Mouse (Mus musculus) spleen, adult 2 months (tissue): ENCODE data around the gene Ercc6l. TPM values are rescaled to one million over a fixed set of nuclear protein-coding genes. Genes with fewer than 3 reads are reported as not detected.
A peak's percentile ranks its signal among the peaks of the same experiment; 100 is the strongest.

Experiments used
- DNase-seq, 2 experiments: peaks; one replicate each; pipeline versions ENCODE4 v3.0.0 to v3.0.0-alpha.2; 2012 to 2021; ENCODE audit warnings: low spot score in 2 of 2, low read depth in 1 of 2
- H3K27ac ChIP-seq: fragments of 200-500 bp; 2 replicates; pipeline ENCODE4 v1.5.1; 2012; ENCODE audit warnings: low read length, inconsistent platforms; ENCODE audit not compliant: insufficient read depth
- H3K27me3 ChIP-seq: fragments of 200-500 bp; 2 replicates; pipeline ENCODE4 v1.6.1; 2012; ENCODE audit warnings: mild to moderate bottlenecking, moderate library complexity, low read length, inconsistent platforms; ENCODE audit not compliant: control insufficient read depth, insufficient read depth
- H3K36me3 ChIP-seq: fragments of 200-500 bp; 2 replicates; pipeline ENCODE4 v1.6.1; 2012; ENCODE audit warnings: mild to moderate bottlenecking, low read length, inconsistent platforms; ENCODE audit not compliant: control insufficient read depth, insufficient read depth
- H3K4me1 ChIP-seq: fragments of 200-500 bp; 2 replicates; pipeline ENCODE4 v1.6.1; 2011; ENCODE audit warnings: inconsistent platforms; ENCODE audit not compliant: control insufficient read depth, insufficient read depth, insufficient read length
- H3K4me3 ChIP-seq: fragments of 200-500 bp; 2 replicates; pipeline ENCODE4 v1.5.1; 2011; ENCODE audit warnings: mild to moderate bottlenecking, inconsistent platforms; ENCODE audit not compliant: insufficient read depth, insufficient read length; ENCODE audit errors: extremely low read depth
- CTCF ChIP-seq: fragments of 200-500 bp; IDR thresholded peaks from 2 replicates; pipeline ENCODE4 v1.5.1; 2011; ENCODE audit warnings: mild to moderate bottlenecking, inconsistent platforms; ENCODE audit not compliant: insufficient read depth, insufficient read length, insufficient replicate concordance; ENCODE audit errors: extremely low read depth
- POLR2A ChIP-seq: fragments of 200-500 bp; IDR thresholded peaks from 2 replicates; pipeline ENCODE4 v1.6.1; 2011; ENCODE audit warnings: low read depth, low read length, inconsistent platforms
- WGBS: fragments of 180-500 bp; shearing (Covaris S2); methylation state at CpG from one replicate; pipeline ENCODE4 v1.1.7; 2018; 5-methylcytosine and 5-hydroxymethylcytosine counted together
- polyA plus RNA-seq: library from polyadenylated mRNA; depleted of rRNA; stranded (reverse); fragments of >200 nt; gene quantifications from 2 replicates; pipeline ENCODE4 v1.2.3, GENCODE M21; 2012; rRNA removed

Ercc6l gene
- 0.43 and 0.47 TPM in 2 replicates for polyA plus RNA-seq

DNA sequence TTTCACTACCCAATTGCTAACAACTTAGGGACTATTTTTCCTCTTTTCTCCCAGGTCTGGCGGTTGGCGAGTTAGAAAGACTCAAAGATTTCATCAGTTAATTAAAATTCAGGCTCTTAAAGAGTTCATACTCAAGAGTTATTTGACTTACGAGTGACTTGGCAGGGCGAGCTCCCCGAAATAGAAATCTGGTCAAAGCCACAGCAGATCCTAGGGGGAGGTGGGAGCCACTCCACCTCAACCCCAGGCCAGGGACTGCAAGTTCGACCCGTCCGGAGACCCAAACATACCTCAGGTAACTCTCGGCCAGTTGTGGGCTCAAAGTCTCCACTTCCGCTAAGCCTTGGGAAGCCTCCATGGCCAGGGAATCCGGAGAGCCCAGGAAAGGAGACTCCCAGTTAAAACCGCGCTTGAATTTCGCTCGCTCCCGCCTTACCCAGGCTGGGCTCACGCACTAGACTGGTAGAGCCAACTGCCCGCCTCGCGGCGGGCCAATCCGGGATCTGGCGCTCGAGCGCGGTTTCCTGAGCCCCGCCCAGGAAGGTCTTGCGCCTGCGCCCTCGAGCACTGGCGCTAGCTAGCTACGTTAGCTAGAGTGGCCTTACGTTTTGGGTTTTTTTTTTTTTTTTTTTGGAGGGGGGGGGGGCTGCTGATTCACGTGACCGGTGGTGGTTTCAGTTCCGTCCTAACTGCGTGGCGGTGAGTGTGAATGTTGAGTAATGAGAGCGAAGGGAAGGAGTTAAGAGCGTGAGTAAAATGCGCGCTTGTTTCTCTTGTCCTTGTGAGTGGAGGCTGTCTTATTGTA, at the start of gene Ercc6l:
Gene Ercc6l, minus strand, starts transcription at position 474 of the 805 bp plus-strand sequence.
- H3K36me3 ChIP-seq: no peaks in the 10 kb centered on the region
- peak within 1 kb of the TSS; percentile 88 for H3K27ac ChIP-seq
- peak within 1 kb of the TSS; percentile 72 for H3K4me3 ChIP-seq
- no peaks in the 10 kb centered on the region for H3K4me1 ChIP-seq
- TF ChIP-seq POLR2A (no peak; the same call in 1 of the 2 replicates), CTCF (no peak)
- DNase-seq: peak; percentile 86 to 88
- no peaks in the 10 kb centered on the region for H3K27me3 ChIP-seq
- WGBS: 32% methylated on average over 42 of the region's 42 CpGs

DNA sequence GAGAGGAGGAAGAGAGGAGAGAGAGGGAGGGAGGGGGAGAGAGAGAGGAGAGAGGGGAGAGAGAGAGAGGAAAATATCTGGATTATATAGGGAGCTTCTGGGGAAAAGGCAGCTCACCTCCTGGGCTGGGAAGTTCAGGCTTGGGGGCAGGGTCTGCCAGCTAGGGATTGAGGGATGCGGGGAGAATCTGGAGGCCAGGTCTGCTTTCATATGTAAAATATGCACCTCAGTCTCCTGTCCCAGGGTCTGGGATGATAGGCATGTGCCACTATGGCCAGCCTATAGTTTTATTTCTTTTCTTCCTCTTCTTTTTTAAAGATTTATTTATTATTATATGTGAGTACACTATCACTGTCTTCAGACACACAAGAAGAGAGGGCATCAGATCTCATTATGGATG, 33.9 kb upstream of the Ercc6l start:
- WGBS: 67% methylated on average over 1 of the region's 1 CpGs
- Histone ChIP-seq H3K4me3 (no peak overlapping the region), H3K4me1 (no peaks in the 10 kb centered on the region), H3K27ac (no peak overlapping the region), H3K36me3 (peaks cover 7% of the 10 kb centered on the region), H3K27me3 (no peaks in the 10 kb centered on the region)
- DNase-seq: no peak
- TF ChIP-seq CTCF: no peak
- no peak for TF ChIP-seq POLR2A

GRCm38 (mm10) chrX:102189581-102189980, 32.7 kb upstream of the Ercc6l start:
- Histone ChIP-seq H3K36me3 (peaks cover 10% of the 10 kb centered on the region), H3K4me3 (no peak overlapping the region), H3K27ac (no peak overlapping the region), H3K27me3 (no peaks in the 10 kb centered on the region), H3K4me1 (no peaks in the 10 kb centered on the region)
- TF ChIP-seq CTCF: no peak
- TF ChIP-seq POLR2A: no peak
- WGBS: 52% methylated on average over 5 of the region's 5 CpGs
- no peak for DNase-seq

GRCm38 (mm10) chrX:102188712-102189497, 32.0 kb upstream of the Ercc6l start, which contains the start of gene Rps4x:
TSS of gene Rps4x (minus strand) at chrX:102189394.
- TF ChIP-seq CTCF (peak; percentile 63; the same call in 1 of the 2 replicates), POLR2A (peak; percentile 84)
- 28% methylated on average over 37 of the region's 37 CpGs for WGBS
- Histone ChIP-seq H3K36me3 (peaks cover 12% of the 10 kb centered on the region), H3K27ac (peak within 1 kb of the TSS; percentile 87), H3K4me3 (peak within 1 kb of the TSS; percentile 80), H3K4me1 (no peaks in the 10 kb centered on the region), H3K27me3 (no peaks in the 10 kb centered on the region)
- peak; percentile 64 to 76 for DNase-seq

- Histone ChIP-seq H3K36me3 (peaks cover 13% of the 10 kb centered on the region), H3K4me1 (no peaks in the 10 kb centered on the region), H3K27ac (no peak overlapping the region), H3K27me3 (no peaks in the 10 kb centered on the region), H3K4me3 (no peak overlapping the region)
- 39% methylated on average over 11 of the region's 11 CpGs for WGBS
- TF ChIP-seq POLR2A: no peak
- no peak for TF ChIP-seq CTCF
- DNase-seq: no peak
These were observed 30.3 kb upstream of the Ercc6l start for GRCm38 (mm10) chrX:102187023-102187699.

DNA sequence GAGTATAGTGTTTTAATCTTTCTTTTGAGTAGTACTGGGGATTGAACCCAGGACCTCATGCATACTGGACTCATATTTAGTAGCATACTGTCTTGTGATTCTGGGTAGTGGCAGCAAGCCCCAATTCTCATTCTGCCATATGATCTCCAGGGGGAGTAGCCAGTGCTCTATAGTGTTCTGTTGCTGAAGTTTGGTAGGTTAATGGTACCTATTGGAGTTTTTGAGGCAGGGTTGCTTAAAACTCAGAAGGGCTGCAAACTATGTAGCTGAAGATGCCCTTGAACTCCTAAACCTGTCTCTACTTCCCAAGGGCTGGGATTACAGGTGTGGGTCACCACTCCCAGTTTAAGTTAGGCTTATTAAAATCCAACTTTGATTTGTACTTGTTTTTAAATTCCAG, 25.7 kb upstream of the Ercc6l start:
- H3K4me1 ChIP-seq: no peaks in the 10 kb centered on the region
- H3K27me3 ChIP-seq: no peaks in the 10 kb centered on the region
- DNase-seq: no peak
- H3K27ac ChIP-seq: no peak overlapping the region
- H3K36me3 ChIP-seq: peaks cover 13% of the 10 kb centered on the region
- TF ChIP-seq CTCF (no peak), POLR2A (no peak)
- no peak overlapping the region for H3K4me3 ChIP-seq
